Mouse (Mus musculus) kidney, postnatal 14 days (tissue): ENCODE measurements around the gene Sppl3.
"Not testable (repeated sequence)": the region's sequence is repeated elsewhere in the genome, so short reads cannot be mapped to it uniquely, and the experiment has no call there.

Experiments used
- DNase-seq: peaks from one replicate; pipeline ENCODE4 v3.0.0; 2022; ENCODE audit warnings: mixed read lengths

Gene Sppl3

DNA sequence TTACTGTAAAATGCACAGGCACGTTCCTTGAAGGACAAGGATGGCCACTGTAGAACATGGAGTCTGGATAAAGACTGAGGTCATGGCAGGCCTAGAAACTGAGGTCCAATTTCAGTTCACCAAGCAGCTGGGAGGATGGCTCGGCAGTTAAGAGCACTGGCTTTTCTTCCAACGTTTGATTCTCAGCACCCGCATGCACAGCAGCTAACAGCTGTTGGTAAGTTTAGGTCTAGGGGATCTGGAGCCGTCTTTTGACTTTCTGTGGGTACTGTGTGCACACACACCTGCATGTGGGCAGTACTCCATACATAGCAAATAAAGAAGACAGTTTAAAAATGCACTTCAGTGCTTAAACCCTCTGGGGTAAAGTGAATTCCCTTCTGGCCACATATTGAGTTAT is 70.7 kb downstream of the Sppl3 start:
- no peak for DNase-seq

DNA sequence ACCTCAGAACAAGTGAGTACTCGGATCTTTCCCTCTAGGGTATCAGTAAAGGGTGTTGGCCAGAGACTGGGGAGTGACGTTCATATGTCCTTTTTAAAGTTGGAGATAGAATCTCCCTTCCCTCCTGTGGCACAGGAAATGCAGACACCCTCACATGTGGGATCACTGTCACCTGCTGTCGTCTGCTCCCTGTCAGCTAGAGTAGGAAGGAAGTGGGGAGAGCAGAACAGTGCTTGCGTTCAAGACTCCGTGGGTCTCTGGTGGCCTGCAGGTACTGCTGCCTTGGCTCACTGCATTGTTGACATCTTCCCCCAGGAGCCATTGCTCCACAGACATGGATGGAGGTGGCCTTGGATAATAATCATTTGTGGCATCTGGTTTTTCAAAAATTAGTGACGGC is 72.6 kb downstream of the Sppl3 start:
- no peak for DNase-seq

DNA sequence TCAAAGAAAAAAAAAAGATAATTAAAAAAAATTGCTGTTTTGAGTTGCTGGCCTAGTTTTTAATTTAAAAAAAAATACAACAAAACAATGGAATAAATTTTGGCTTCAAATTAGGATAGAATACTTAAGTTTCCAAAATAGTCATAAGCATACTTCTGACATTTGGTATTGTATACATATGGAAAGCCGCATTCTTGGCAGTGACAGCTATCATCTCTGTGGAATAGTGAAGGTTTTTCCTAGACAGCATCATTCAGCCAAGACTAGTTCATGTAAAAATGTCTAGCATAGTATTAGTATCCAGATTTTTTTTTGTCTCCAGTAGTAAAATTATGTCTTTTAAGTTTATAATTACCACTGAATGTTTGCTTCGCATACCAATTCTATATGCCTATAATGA is 74.7 kb downstream of the Sppl3 start:
- DNase-seq: no peak

DNA sequence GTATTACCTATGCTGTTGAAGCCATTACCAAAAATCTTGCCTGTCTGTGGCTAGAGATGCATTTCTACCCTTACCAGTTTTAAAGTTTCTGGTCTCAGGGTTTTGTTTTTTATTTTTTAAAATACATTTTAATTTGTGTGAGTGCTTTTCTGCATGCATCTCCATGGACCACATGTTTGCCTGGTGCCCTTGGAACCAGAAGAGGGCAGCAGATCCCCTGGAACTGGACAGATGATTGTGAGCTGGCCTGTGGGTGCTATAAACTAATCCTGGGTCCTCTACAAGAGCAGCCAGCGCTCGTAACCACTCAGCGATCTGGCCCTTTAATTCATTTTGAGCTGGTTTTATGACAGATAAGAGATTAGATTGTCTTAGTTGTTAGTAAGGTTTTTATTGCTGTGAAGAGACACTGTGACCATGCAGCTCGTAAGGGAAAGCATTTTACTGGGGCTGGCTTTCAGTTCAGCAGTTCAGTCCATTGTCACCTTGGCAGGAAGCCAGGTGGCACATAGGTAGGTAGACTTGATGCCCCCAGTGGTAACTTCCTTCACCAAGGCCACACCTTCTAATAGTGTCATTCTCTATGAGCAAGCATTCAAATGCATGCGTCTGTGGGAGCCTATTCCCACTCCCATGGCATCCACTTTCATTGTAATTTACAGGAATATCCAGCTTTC is 78.8 kb downstream of the Sppl3 start:
- DNase-seq: no peak

DNA sequence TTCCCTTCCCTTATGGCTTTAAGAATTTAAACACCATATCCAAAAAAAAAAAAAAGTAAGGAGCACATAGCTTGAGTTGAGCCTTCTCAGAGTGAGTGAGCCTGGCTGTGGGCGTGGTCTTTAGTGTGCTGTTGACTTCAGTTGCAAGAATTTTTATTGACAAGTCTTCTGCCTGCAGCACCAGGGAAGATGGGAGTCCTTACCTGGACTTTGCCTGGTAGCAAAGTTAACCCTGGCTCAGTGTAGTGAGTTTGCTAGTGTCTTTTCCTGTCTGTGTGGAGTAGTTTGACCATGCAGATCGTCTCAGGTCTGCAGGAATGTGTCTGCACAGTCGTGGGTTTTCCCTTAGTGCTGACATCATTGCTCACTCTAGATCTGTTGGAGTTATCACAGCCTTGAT is 80.1 kb downstream of the Sppl3 start:
- DNase-seq: no peak

DNA sequence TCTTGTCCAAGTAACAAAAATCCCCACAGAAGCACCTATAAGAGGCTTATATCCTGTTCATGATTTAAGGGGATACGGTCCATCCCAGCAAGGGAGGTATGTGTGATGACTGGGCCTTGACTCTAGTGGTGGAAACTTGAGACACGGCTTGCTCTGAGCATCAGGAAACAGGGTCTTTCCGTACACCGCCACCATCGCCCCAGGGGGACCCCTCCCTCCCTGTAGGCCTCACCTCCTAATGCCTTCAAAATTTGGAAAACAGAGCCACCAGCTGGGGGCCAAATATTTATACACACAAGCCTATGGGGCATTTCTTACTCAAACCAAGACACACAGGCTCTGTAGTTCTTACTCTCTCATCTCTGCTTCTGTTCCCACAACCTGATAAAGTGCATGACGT is 80.8 kb downstream of the Sppl3 start:
- DNase-seq: no peak

DNA sequence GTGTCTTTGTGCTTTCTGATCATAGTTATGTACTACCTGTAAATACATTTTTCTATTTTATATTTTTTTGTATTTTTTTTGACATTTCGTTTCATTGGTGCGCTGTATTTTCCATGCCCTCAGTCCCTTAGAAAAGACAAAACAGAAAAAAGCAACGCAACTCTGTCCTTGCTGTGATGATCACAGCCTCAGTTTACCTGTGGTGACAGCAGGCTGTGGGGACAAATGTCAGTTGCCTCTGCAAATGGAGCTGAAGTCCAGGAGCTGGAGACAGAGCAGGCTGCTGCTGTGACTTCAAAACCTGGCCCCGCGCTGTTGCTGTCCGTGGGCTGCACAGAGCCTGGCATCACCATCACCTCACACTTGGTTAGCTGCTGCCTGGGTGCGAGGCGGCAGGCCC is 87.3 kb downstream of the Sppl3 start, which contains the start of gene Gm10401:
Gene Gm10401, minus strand, starts transcription at position 101 of the 400 bp plus-strand sequence.
- DNase-seq: no peak

DNA sequence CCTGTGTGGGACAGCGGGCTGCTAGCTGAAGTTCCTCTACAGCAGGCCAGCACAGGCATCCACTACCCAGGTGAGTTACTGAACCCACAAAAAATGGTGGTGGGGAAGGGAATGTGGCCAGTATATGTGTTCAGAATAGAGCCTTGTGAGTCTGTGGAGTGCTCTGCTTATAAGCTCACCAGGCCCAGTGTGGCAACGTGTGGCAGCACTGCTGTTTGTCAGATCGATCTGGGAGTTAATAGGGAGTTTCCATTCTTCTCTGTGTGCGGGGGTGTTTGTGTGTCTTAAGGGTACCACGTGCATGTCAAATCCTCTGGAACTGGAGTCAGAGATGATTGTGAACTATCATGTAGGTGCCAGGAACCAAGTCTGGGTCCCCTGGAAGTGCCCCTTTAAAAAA is 88.6 kb downstream of the Sppl3 start:
- DNase-seq: no peak

DNA sequence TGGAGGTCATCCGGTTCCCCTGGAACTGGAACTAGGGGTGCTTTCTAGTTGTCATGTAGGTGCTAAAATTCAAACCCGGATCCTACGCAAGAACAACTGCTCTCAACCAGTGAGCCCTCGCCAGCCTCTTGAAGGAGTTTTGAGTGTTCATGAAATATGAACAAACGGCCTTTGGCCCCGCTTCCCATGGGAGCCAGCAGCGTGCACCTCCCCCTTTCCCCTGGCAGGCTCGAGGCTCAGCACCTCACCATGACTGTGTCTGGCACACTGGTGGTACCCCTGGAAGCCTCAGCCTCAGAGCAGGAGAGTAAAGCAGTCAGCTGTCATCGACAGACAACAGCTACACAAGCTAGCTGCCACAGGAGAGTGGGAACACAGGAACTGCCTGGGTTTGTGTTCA is 89.1 kb downstream of the Sppl3 start:
- no peak for DNase-seq

DNA sequence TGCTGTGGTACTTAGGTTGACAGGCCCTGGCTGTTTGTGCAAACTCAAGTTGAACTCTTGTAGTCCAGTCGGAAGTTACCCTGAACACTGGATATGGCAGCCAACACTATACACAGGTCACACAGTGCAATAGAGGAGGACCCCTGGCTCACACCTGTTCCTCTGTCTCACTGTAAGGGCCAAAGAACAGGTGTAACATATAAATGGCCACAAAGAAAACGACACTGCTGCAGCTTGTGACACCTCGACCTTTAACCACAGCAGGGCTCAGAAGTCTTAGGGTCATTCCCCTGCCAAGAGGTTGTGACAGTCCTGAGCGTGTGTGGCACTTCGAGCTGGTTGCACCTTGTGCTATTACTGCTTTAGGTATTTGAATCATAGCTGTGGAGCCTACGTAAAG is 89.5 kb downstream of the Sppl3 start:
- no peak for DNase-seq

DNA sequence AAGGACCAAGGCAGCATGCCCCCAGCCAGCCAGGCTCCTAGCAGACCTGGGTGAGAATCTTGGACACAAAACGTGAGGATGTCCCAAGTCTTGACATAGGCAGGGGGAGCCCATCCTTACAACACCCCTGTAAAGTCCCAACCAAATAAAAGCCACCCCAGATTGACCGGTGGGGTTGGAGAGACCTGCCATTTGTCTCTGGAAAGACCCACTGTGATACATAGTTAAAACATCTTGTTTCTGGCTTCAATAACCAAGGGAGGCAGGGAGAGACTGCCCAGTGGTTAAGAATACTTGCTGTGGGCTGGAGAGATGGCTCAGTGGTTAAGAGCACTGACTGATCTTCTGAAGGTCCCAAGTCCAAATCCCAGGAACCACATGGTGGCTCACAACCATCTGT is 91.3 kb downstream of the Sppl3 start:
- no peak for DNase-seq

DNA sequence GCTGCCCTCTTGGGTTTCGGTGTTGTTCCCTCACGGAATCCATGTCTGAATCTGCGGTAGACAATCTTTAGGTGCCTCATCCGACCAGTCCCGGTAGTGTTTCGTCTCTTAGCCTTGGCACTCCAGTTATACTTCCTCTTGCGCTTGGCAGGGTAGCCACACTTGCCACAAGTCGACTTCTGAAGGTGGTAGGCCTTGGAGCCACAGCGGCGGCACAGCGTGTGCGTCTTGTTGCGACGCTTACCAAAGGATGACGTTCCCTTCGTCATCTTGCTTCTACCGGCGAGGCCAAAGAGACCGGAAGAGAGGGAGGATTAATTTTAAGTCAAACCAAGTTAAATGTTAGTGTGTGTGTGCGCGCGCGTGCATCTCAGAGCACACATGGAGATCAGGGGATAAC is 92.3 kb downstream of the Sppl3 start:
- not testable (repeated sequence) for DNase-seq

DNA sequence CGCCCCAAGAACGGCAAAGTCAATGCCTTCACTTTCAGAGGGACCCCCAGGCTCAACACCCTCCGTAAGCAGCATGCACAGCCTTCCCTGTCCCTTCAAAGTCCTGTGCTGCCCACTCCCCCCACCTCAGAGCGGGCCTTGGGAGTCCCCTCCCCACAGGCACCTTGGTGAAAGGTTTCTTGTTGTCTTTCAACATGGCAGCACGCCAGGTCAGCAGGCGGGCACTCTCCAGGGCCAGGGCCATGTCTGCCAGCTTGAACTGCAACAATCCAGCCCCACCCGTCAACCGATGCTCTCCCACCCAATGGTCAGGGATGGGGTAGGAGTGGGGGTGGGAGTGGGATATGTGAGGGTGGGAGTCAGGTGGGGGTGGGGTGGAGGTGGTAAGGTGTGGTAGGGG is 100.2 kb downstream of the Sppl3 start:
- DNase-seq: no peak

DNA sequence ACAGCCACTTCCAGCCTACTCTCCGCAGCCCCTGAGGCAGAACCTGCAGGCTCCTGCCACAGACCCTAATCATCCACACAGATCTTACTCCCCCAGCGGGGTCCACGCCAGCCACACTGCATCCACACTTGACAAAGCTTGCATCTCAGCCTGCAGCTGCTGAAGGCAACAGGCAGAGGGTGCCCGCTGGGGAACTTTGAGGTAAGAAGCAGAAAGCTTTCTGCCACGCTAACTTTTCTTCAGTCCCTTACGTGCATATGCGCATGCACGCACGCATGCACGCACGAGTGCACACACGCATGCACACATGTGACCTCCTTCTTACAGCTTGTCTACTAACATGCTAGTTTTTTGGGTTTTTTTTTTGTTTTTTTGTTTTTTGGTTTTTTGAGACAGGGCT is 102.3 kb downstream of the Sppl3 start:
- no peak for DNase-seq

DNA sequence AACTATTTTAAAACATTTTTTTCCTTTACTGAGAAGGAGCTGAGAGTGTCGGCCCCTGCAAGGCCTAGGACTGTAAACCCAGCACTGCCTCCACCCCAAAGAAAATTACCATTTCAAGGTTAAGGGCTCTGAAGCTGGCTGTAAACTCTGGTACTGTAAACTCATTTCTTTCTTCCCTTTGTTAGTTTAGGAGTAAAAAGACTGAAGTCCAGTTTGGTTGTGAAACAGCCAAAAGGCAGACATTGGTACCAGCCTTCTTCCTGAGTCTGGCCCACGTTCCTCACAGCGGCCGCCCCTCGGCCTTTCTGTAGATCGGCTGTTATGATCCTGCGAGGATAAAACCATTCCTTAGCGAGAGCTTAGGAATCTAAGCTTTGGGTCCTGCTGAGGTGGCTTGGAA is 103.6 kb downstream of the Sppl3 start:
- DNase-seq: no peak

DNA sequence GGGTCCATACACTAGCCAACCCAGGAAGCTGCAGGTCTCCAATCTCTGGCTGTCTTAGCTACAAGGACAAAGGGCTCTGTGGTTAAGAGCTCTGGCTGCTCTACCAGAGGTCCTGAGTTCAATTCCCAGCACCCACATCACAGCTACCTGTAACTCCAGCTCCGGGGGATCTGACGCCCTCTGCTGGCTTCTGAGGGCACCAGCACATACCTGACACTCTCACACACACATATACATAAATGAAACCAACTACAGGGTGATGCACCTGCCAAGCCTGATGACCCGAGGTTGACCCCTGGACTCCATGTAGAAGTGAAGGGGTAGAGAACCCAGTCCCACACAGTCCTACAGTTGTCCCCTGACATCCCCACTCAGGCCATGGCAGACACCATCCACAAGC is 105.5 kb downstream of the Sppl3 start:
- no peak for DNase-seq

DNA sequence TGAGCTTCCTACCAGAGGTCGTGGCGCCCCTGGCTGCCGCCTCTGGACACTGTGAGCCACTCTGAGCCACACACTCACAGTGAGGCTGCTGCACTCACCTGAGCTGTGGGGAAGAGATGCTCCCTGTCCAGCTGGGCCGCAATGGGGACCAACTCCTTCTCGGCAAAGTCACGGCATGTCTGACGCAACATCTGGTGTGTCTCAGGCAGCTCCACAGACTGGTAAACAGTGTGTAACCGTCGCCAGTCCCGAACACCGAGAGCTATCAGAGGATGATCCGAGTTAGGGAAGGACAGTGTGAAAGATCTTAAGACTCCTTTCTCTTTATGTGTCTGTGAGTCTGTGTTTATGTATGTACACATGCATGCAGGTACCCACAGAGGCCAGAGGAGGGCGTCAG is 106.5 kb downstream of the Sppl3 start:
- DNase-seq: no peak

DNA sequence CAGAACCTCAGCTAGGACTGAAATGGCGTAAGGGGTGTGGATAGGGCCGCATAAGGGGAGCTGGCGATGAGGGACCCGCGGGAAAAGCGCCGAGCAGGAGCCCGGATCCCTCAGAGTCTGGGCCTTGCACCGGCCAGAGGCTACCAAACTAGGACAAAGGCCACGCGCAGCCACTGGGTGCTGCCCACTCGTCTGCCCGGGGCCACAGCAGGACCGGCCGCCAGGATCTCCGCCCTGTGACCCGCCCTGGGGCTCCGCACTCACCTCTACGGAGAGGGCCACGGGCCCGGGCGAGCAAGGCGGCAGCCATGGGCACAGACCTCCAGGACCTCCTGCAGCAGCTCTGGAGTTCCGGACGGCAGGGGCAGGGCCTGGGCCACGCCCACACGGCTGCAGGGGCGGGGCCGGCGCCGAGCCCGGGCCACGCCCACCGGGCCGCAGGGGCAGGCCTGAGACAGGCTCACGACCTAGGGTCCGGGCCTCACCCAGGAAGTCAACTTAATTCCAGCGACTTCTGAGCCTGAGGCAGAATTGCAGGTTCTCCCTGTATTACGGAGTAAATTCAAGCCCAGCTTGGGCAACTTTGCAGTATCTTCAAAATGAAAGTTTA is 108.1 kb downstream of the Sppl3 start, which contains the start of gene Acads:
Gene Acads, minus strand, starts transcription at position 386 of the 610 bp plus-strand sequence.
- peak; percentile 95 for DNase-seq

DNA sequence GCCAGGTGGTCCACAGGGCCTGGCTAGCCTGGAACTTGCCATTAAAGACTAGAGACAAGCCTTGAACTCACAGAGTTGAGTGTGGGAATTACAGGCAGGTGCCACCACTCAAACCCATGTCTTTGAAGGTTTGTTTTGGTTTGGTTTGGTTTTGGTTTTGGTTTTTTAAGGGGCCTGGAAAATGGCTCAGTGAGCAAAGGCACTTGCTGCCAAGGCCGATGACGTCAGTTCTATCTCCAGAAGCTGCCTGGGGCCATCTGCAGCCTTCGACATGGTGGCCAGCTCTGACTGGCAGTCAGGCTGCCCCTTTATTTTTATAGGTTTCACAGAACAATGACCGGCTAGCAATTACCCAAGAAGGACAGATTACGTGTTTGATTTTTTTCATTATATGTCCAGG is 110.0 kb downstream of the Sppl3 start:
- no peak for DNase-seq

DNA sequence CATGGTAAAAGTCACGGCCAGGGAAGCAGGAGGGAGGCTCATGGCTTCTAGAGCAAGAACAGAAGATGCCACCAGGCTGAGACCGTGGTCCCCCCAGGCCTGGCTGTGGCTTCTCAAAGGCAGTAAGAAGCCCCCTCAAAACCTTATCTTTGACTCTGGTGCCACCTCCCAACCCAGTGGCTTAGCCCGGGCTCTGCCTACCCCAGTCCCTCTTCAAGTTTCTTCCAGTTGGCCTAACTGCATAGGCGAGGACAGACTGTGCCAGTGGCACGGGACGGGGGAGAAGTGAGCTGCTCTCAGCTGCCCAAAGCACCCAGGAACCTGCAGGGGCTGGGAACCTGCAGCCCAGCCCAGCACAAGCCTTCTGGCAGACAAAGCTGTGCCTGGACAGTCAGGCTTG is 113.8 kb downstream of the Sppl3 start:
- DNase-seq: no peak

DNA sequence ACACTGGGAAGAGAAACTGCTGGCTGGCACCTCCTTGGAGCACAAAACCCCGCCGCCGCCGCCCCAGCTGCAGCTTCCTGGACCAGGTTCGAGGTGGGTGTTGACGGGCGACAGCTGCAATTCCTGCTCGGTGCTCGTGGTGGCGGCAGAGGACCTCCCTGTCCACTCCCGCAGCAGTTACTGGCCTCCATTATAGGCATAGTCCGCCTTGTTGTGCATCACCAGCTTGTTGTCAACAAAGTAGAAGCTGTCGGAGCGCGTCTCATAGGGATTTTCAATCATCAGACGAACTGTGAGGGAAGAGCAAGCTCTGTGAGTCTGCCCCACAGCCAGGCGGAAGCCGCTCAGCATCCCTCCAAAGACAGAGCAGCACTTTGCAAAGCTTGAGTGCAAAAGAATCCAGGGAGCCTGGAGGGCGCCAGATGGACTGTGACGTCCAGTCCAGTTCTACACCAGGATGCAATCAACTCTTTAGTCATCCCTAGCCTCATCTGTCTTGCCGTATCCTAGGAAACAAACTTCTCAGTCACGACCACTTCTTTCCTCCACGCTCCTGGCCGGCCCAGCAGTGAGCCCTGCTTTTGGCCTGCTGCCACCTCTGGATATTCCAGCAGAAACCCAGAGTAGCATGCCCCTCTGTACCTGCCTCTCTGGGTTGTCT is 114.4 kb downstream of the Sppl3 start:
- peak; percentile 90 for DNase-seq

DNA sequence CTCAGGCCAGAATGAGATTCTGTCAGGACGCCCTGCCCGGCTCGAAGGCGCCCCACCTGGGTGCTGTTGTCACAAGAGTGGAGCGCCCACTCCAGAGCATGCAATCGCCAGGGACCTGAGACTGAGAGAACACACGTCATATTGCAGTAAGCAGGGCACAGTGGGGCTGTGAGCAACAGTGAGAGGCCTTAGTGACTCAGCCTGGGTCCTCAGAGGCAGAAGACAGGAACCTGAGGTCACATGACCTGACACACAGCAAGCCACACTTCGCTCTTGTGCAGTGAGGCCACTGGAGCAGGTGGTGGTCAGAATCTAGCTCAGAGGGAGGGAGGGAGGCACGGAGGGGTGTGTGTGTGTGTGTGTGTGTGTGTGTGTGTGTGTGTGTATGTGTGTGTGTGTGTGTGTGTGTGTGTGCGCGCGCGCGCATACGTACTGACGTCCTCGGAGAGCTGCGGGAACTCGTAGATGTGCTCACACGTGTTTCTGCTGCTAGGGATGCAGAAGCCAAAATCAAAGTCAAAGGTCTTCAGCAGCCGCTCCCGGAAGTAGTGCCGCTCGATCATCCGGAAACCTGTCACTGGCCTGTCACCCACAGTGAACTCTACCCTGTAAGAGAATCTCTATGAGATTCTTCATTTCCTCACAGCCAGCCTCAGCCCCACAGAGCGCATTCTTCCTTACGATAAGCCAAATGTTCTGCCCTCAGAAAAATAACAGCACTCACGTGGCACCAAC is 115.8 kb downstream of the Sppl3 start:
- DNase-seq: no peak

DNA sequence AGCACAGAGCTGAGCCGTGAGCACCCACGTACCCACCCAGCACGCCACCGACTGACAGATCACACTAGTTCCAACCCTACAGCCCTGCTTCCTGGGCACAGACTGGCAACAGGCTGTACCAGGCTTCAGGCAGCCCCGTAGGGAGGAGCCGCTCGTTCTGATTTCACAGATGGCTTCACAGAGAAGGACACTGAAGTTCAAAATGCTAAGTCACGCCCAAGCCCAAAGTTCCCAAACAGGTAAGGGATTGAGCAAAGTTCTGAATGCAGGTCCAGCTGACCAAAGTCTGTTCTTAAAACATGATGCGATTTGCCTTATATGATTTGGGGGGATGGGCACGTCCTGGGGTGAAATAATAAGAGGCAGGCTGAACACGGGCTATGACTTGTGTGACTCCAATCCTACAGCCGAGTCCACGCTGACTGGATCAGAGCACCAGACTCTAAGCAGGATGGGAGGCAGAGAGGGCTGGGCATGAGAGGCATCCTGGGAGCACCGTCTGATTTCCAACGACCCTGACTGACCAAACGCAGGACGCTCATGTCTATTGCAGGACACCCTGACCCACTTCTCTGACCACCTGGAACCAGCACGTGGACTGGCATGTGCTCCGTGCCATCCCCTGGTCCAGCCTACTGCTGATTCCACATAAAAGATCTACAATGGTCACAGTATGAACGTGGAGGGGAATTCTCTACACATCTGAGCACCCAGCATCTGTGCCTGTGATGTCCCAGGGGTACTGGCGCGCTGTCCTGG is 116.7 kb downstream of the Sppl3 start:
- DNase-seq: peak; percentile 74
